Mouse (Mus musculus) small intestine, adult 2 months (tissue): ENCODE results near the gene Mon1a.

Experiments
- CTCF ChIP-seq: fragments of 200-500 bp; IDR thresholded peaks from 2 replicates; pipeline ENCODE4 v1.5.1; 2012; ENCODE audit warnings: low read depth, mild to moderate bottlenecking, control low read depth, inconsistent platforms, low read length, moderate library complexity, mixed read lengths; ENCODE audit not compliant: insufficient replicate concordance, insufficient read length; ENCODE audit errors: extremely low read depth
- POLR2A ChIP-seq: fragments of 200-500 bp; IDR thresholded peaks from 2 replicates; pipeline ENCODE4 v1.6.1; 2012; ENCODE audit warnings: low read depth, mild to moderate bottlenecking, control low read depth, inconsistent platforms, low read length, moderate library complexity

DNA sequence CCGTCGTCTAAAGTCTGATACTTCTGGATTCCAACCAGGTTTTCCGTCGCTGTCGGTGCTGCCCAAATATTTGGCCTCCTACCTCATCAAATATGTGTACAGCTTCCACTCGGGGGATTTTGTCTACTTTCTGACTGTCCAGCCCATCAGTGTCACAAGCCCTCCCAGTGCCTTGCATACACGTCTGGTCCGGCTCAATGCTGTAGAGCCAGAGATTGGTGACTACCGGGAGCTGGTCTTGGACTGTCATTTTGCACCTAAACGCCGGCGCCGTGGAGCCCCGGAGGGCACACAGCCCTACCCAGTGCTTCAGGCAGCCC, 19.8 kb downstream of the Mon1a start:
- TF ChIP-seq POLR2A (no peak), CTCF (no peak)
